In genomic region chr10:117676644-117677313, GRCm38 (mm10) we compare ENCODE assay signal across 8 mouse cellular contexts. TPM values are rescaled to one million over a fixed set of nuclear protein-coding genes. Genes with fewer than 3 reads are reported as not detected.
DNase-seq lines count a peak whose midpoint lies in the region; ATAC-seq and TF ChIP-seq lines count a peak whose summit lies in the region.

No protein-coding gene starts in this region.

- WGBS in lung, embryonic 15.5 days, result 40% methylated on average over 17 of the region's 17 CpGs
- 38% methylated on average over 17 of the region's 17 CpGs for WGBS in lung, adult 2 months
- WGBS in liver, embryonic 12.5 days (ENCODE audit: insufficient replicate concordance), result 27% methylated on average over 17 of the region's 17 CpGs
- WGBS in neural tube, embryonic 14.5 days, result 24% methylated on average over 17 of the region's 17 CpGs

- H3K9ac ChIP-seq in lung, embryonic 15.5 days, result no peak overlapping the region
- no peak overlapping the region for H3K9ac ChIP-seq in liver, embryonic 12.5 days
- peak overlapping the region; percentile 1 for H3K9ac ChIP-seq in neural tube, embryonic 14.5 days (replicated peaks; ENCODE audit: low read depth, low read length)

- DNase-seq in lung, adult 2 months, result no peak
- peak; percentile 80 for DNase-seq in cerebellum, adult 9-10 months
- DNase-seq in frontal cortex, postnatal 14 days (ENCODE audit: low spot score in 2 of 2), result peak; percentile 31 to 33
- DNase-seq in kidney, adult 9 months, result peak; percentile 51
- no peak for DNase-seq in ovary, postnatal 14 days (ENCODE audit: low spot score)

- H3K9me3 ChIP-seq in lung, embryonic 15.5 days, result no peaks in the 10 kb centered on the region
- H3K9me3 ChIP-seq in liver, embryonic 12.5 days (replicated peaks), result no peaks in the 10 kb centered on the region
- H3K9me3 ChIP-seq in neural tube, embryonic 14.5 days (ENCODE audit: control insufficient read depth, low read length), result no peaks in the 10 kb centered on the region

- TF ChIP-seq CTCF in lung, adult 2 months (IDR thresholded peaks at IDR 0.05; ENCODE audit: insufficient read depth, low read length), result no peak

- H3K27me3 ChIP-seq in lung, embryonic 15.5 days, result no peaks in the 10 kb centered on the region
- H3K27me3 ChIP-seq in liver, embryonic 12.5 days (replicated peaks), result 0 out of 2 replicates have a peak, but pooled peaks cover 4% of the 10 kb centered on the region
- H3K27me3 ChIP-seq in neural tube, embryonic 14.5 days (ENCODE audit: control insufficient read depth, insufficient read depth, low read length), result no peaks in the 10 kb centered on the region

- H3K4me1 ChIP-seq in lung, embryonic 15.5 days, result peaks cover 25% of the 10 kb centered on the region
- H3K4me1 ChIP-seq in lung, adult 2 months (ENCODE audit: control insufficient read depth, insufficient read depth, low read length), result no peaks in the 10 kb centered on the region; the same call in 1 of the 2 replicates
- H3K4me1 ChIP-seq in liver, embryonic 12.5 days, result peaks cover 34% of the 10 kb centered on the region
- H3K4me1 ChIP-seq in neural tube, embryonic 14.5 days (ENCODE audit: control insufficient read depth, insufficient read depth, low read length), result no peaks in the 10 kb centered on the region

- TF ChIP-seq POLR2A in lung, adult 2 months (IDR thresholded peaks at IDR 0.05; ENCODE audit: borderline replicate concordance, extremely low read depth, low read depth, low read length), result no peak

- H3K4me3 ChIP-seq in lung, embryonic 15.5 days, result peak overlapping the region; percentile 9; the same call in 1 of the 2 replicates
- H3K4me3 ChIP-seq in lung, adult 2 months (replicated peaks; ENCODE audit: extremely low read depth, low read depth, low read length), result no peak overlapping the region
- H3K4me3 ChIP-seq in liver, embryonic 12.5 days, result peak overlapping the region; percentile 1; the same call in 1 of the 2 replicates
- H3K4me3 ChIP-seq in neural tube, embryonic 14.5 days (ENCODE audit: low read depth, low read length), result peak overlapping the region; percentile 22

- H3K36me3 ChIP-seq in lung, embryonic 15.5 days, result no peaks in the 10 kb centered on the region
- H3K36me3 ChIP-seq in liver, embryonic 12.5 days, result peaks cover 8% of the 10 kb centered on the region
- no peaks in the 10 kb centered on the region for H3K36me3 ChIP-seq in neural tube, embryonic 14.5 days (ENCODE audit: control insufficient read depth, insufficient read depth, low read length)

- peak overlapping the region; percentile 44 for H3K4me2 ChIP-seq in lung, embryonic 15.5 days
- H3K4me2 ChIP-seq in liver, embryonic 12.5 days, result peak overlapping the region; percentile 54
- H3K4me2 ChIP-seq in neural tube, embryonic 14.5 days (ENCODE audit: low read depth, low read length), result peak overlapping the region; percentile 52

- H3K27ac ChIP-seq in lung, embryonic 15.5 days, result no peak overlapping the region
- no peak overlapping the region for H3K27ac ChIP-seq in liver, embryonic 12.5 days
- H3K27ac ChIP-seq in neural tube, embryonic 14.5 days (ENCODE audit: low read depth, low read length), result peak overlapping the region; percentile 75

- ATAC-seq in lung, embryonic 15.5 days (ENCODE audit: borderline replicate concordance, extremely low read depth, low FRiP score, low TSS enrichment), result no peak
- ATAC-seq in liver, embryonic 12.5 days, result no peak
- ATAC-seq in neural tube, embryonic 14.5 days (ENCODE audit: low read depth), result peak; percentile 52

RNA-seq across cellular contexts. Expression of gene Mdm2, which starts 33.8 kb away (rescaled TPM):
- polyA plus RNA-seq in lung, embryonic 15.5 days (2015; fragmentation: Nextera tagmentation; extraction: Ambion mirVana), result 38.5 and 47.7 TPM in 2 replicates
- polyA plus RNA-seq in lung, adult 2 months (2012; rRNA removed), result 39.0 and 39.7 TPM in 2 replicates
- 35.6 and 36.9 TPM in 2 replicates for polyA plus RNA-seq in liver, embryonic 12.5 days (2016; fragmentation: Nextera tagmentation; extraction: Ambion mirVana)
- polyA plus RNA-seq in neural tube, embryonic 14.5 days (2014; fragmentation: Nextera tagmentation; extraction: Ambion mirVana), result 57.9 and 63.5 TPM in 2 replicates

RNA-seq across cellular contexts. Expression of gene Cpm, which starts 47.5 kb away (rescaled TPM):
- 41.8 and 49.3 TPM in 2 replicates for polyA plus RNA-seq in lung, embryonic 15.5 days (2015; fragmentation: Nextera tagmentation; extraction: Ambion mirVana)
- polyA plus RNA-seq in lung, adult 2 months (2012; rRNA removed), result 104 and 117 TPM in 2 replicates
- 29.8 and 30.7 TPM in 2 replicates for polyA plus RNA-seq in liver, embryonic 12.5 days (2016; fragmentation: Nextera tagmentation; extraction: Ambion mirVana)
- 4.2 and 4.4 TPM in 2 replicates for polyA plus RNA-seq in neural tube, embryonic 14.5 days (2014; fragmentation: Nextera tagmentation; extraction: Ambion mirVana)

Comparison
In these comparisons a context has a peak if more than half of its experiments do, and no peak if none do; other contexts are left out.
1. DNase-seq: peak in cerebellum, adult 9-10 months (single experiment), frontal cortex, postnatal 14 days (2 of 2) and kidney, adult 9 months (single experiment); none in lung, adult 2 months (single experiment) and ovary, postnatal 14 days (single experiment).
2. Peak in every context shown above with its lines, with median percentiles within 50 percentile points of each other: H3K4me2 ChIP-seq.